Mouse (Mus musculus) neural tube, embryonic 14.5 days (tissue): ENCODE measurements at regions not wholly inside any gene's neighbourhood (a gene's known extent, or its start where the extent isn't known, plus 50 kb on each side); places are given as distances from the start of the nearest gene placed in this dataset.
A peak's percentile ranks its signal among the peaks of the same experiment; 100 is the strongest.

Experiments
- ATAC-seq: fragments of 200-750 bp; cut with Nextera tagmentation; 2 replicates; pipeline ENCODE4 v1.8.0; 2017; ENCODE audit warnings: low read depth, mild to moderate bottlenecking, moderate TSS enrichment, moderate library complexity
- H3K27ac ChIP-seq: fragments of 300-500 bp; sonication (generic); 2 replicates; pipeline ENCODE4 v1.5.1; 2014; ENCODE audit warnings: low read depth, mild to moderate bottlenecking, control low read depth, low read length, moderate library complexity, mixed read lengths
- H3K27me3 ChIP-seq: fragments of 300-500 bp; sonication (generic); 2 replicates; pipeline ENCODE4 v1.6.1; 2014; ENCODE audit warnings: low read length; ENCODE audit not compliant: control insufficient read depth, insufficient read depth
- H3K36me3 ChIP-seq: fragments of 300-500 bp; sonication (generic); 2 replicates; pipeline ENCODE4 v1.6.1; 2014; ENCODE audit warnings: low read length, mixed read lengths; ENCODE audit not compliant: control insufficient read depth, insufficient read depth
- H3K4me1 ChIP-seq: fragments of 300-500 bp; sonication (generic); 2 replicates; pipeline ENCODE4 v1.6.1; 2014; ENCODE audit warnings: low read length; ENCODE audit not compliant: control insufficient read depth, insufficient read depth
- H3K4me2 ChIP-seq: fragments of 300-500 bp; sonication (generic); 2 replicates; pipeline ENCODE4 v1.6.1; 2014; ENCODE audit warnings: mild to moderate bottlenecking, low read depth, low read length, control low read depth
- H3K4me3 ChIP-seq: fragments of 300-500 bp; sonication (generic); 2 replicates; pipeline ENCODE4 v1.5.1; 2014; ENCODE audit warnings: low read depth, low read length, control low read depth, mixed read lengths
- H3K9ac ChIP-seq: fragments of 300-500 bp; sonication (generic); replicated peaks from 2 replicates; pipeline ENCODE4 v1.6.1; 2014; ENCODE audit warnings: low read depth, mild to moderate bottlenecking, control low read depth, low read length, mixed read lengths
- H3K9me3 ChIP-seq: fragments of 300-500 bp; sonication (generic); 2 replicates; pipeline ENCODE4 v1.6.1; 2016; ENCODE audit warnings: low read length; ENCODE audit not compliant: control insufficient read depth
- WGBS: fragments of 180-500 bp; shearing (Covaris S2); extraction: QIAGEN DNeasy Blood & Tissue Kit; methylation state at CpG from one replicate; pipeline ENCODE4 v1.1.7; 2014; 5-methylcytosine and 5-hydroxymethylcytosine counted together

DNA sequence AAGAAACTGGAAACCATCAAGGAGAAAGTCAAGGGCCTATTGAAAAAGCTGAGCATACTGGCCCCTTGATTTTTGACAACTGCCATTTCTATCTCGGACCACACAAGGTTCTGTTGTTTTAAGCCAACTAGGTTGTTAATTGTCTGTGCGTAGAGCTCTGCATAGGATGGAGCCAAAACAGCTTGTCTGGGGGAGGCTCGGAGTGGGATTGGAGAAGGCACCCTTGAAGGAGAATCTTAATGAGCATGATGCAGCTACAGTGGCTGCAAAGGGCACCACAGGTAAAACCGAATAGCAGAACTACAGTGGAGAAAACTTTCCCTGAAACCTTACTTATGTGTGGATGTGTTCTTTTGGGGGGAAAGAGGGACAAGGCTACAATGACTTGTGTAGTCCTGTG is 256.4 kb upstream of the Prickle1 start:
- H3K27ac ChIP-seq, result no peak overlapping the region
- no peaks in the 10 kb centered on the region for H3K27me3 ChIP-seq
- no peaks in the 10 kb centered on the region for H3K4me1 ChIP-seq
- H3K36me3 ChIP-seq, result no peaks in the 10 kb centered on the region
- H3K4me2 ChIP-seq, result no peak overlapping the region
- H3K9ac ChIP-seq, result no peak overlapping the region
- H3K4me3 ChIP-seq, result no peak overlapping the region
- WGBS, result 95% methylated on average over 4 of the region's 4 CpGs
- ATAC-seq, result no peak
- no peaks in the 10 kb centered on the region for H3K9me3 ChIP-seq

DNA sequence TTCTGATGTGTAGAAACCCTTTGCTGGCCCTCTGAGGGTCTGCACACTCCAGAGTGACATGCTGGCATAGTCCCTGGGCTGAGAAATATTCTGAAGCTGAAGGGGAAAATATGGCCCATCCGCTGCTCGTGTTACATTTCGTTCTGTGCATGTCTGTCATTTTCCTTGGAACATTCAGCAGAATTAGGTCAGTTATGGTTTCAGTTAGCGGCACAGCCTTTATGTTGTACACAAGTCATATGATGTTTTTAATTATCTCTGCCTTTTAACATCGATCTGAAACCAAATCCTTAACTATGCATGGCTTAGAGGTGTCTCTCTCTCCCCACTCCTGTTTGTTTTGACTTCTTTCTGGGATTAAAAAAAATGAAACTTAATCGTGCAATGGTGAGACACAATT is 254.7 kb upstream of the Prickle1 start:
- no peak for ATAC-seq
- Histone ChIP-seq H3K9ac (no peak overlapping the region), H3K4me3 (no peak overlapping the region), H3K27ac (no peak overlapping the region), H3K4me1 (no peaks in the 10 kb centered on the region), H3K36me3 (no peaks in the 10 kb centered on the region), H3K9me3 (no peaks in the 10 kb centered on the region), H3K27me3 (no peaks in the 10 kb centered on the region), H3K4me2 (no peak overlapping the region)
- 84% methylated on average over 6 of the region's 6 CpGs for WGBS

DNA sequence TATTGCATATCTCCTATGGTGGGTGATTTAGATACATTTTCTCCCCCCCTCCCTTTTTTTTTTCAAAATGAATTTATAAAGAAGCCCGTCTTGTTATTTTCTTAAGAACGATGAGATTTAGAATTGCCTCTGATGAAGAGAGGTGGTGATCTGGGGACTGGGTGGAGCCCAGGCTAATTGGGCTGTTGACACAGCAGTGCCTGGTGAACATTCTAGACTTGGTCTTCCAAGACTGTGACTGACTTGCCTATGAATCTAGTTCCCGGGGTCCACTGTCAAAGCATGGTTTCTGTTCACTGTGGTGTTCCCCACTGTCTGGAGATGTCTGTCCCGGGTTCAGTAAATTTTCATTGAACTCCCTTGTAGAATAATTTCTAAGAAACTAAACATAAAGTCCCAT is 253.1 kb upstream of the Prickle1 start:
- H3K9ac ChIP-seq, result no peak overlapping the region
- no peak overlapping the region for H3K27ac ChIP-seq
- ATAC-seq, result no peak
- no peaks in the 10 kb centered on the region for H3K4me1 ChIP-seq
- no peaks in the 10 kb centered on the region for H3K9me3 ChIP-seq
- no peak overlapping the region for H3K4me3 ChIP-seq
- WGBS, result 93% methylated on average over 4 of the region's 4 CpGs
- no peaks in the 10 kb centered on the region for H3K36me3 ChIP-seq
- no peaks in the 10 kb centered on the region for H3K27me3 ChIP-seq
- no peak overlapping the region for H3K4me2 ChIP-seq

GRCm38 (mm10) chr15:93846797-93847196 is 251.1 kb upstream of the Prickle1 start:
- no peak overlapping the region for H3K4me3 ChIP-seq
- no peak overlapping the region for H3K4me2 ChIP-seq
- no peaks in the 10 kb centered on the region for H3K27me3 ChIP-seq
- no peak overlapping the region for H3K9ac ChIP-seq
- 88% methylated on average over 4 of the region's 4 CpGs for WGBS
- H3K27ac ChIP-seq, result no peak overlapping the region
- no peaks in the 10 kb centered on the region for H3K9me3 ChIP-seq
- ATAC-seq, result no peak
- no peaks in the 10 kb centered on the region for H3K4me1 ChIP-seq
- no peaks in the 10 kb centered on the region for H3K36me3 ChIP-seq

DNA sequence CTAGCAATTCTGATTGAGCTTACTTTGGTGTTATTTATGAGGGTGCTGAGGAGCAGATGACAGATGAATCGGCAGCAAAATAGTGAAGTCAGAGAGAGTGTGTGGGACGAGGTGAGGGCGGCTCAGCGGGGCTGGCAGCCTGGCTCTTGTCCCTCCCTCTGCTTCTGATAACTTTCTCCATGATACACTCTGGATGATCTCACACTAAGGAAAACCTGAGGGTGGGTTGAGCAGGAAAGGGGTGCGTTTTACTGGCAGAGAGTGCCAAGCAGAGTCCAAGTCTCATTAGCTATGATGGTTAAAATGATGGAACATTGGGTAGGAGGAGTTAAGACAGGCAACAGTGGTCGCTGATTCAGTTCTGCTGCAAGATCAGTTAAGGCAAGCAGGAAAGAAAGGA is 250.1 kb upstream of the Prickle1 start:
- no peak overlapping the region for H3K4me3 ChIP-seq
- ATAC-seq, result no peak
- no peak overlapping the region for H3K4me2 ChIP-seq
- no peaks in the 10 kb centered on the region for H3K27me3 ChIP-seq
- H3K9me3 ChIP-seq, result no peaks in the 10 kb centered on the region
- no peaks in the 10 kb centered on the region for H3K36me3 ChIP-seq
- no peak overlapping the region for H3K27ac ChIP-seq
- H3K4me1 ChIP-seq, result no peaks in the 10 kb centered on the region
- no peak overlapping the region for H3K9ac ChIP-seq
- 72% methylated on average over 6 of the region's 6 CpGs for WGBS

GRCm38 (mm10) chr15:93832956-93833355 is 237.3 kb upstream of the Prickle1 start:
- Histone ChIP-seq H3K36me3 (no peaks in the 10 kb centered on the region), H3K4me2 (no peak overlapping the region), H3K4me1 (no peaks in the 10 kb centered on the region), H3K9me3 (no peaks in the 10 kb centered on the region), H3K9ac (no peak overlapping the region), H3K27ac (no peak overlapping the region), H3K4me3 (no peak overlapping the region), H3K27me3 (no peaks in the 10 kb centered on the region)
- ATAC-seq, result no peak
- WGBS, result 45% methylated on average over 1 of the region's 1 CpGs

DNA sequence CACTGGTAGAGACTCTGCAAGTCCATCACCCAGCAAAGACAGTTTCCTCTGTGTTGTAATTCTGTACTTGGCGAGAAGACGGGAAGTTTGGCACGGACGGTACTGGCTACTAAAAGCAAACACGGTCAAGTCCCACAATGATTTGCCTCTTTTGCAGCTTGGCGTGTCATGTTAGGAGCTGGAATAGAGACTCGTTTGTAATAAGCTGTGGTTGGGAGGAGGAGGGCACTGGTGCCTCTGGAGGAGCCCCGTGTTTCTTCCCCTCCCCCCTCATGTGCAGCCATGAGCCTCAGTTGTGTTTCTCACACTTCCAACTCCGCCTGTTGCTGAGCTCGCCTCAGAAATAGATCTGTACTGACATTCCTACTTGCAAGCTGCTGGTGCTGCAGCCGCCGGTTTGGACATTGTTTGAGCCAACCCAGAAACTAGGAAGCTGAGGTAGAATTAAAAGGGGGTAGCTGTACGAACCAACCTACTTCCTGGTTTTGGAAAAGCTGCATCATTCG is 236.8 kb upstream of the Prickle1 start:
- Histone ChIP-seq H3K27ac (no peak overlapping the region), H3K27me3 (no peaks in the 10 kb centered on the region), H3K36me3 (no peaks in the 10 kb centered on the region), H3K9me3 (no peaks in the 10 kb centered on the region), H3K9ac (no peak overlapping the region), H3K4me3 (no peak overlapping the region), H3K4me2 (no peak overlapping the region), H3K4me1 (no peaks in the 10 kb centered on the region)
- ATAC-seq, result no peak
- 77% methylated on average over 14 of the region's 14 CpGs for WGBS

DNA sequence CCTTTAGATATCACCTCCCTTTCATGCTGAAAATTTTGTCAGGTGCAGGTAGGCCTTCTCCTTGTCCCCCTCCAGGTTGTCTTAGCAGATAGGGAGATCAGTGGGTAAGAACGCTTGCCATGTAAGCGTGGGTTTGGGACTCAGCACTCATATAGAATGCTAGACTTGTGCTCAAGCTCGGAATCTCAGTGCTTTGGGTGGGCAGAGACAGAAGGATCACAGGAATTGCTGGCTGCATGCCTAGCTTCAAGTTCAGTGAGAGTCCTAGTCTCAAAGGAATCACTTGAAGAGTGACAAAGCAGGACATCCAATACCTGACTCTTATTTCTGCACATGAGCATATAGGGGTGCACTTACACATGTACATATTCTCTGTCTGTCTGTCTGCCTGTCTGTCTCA is 235.5 kb upstream of the Prickle1 start:
- ATAC-seq, result no peak
- no peak overlapping the region for H3K4me3 ChIP-seq
- no peaks in the 10 kb centered on the region for H3K27me3 ChIP-seq
- 83% methylated on average over 3 of the region's 3 CpGs for WGBS
- no peak overlapping the region for H3K27ac ChIP-seq
- H3K36me3 ChIP-seq, result no peaks in the 10 kb centered on the region
- H3K9me3 ChIP-seq, result no peaks in the 10 kb centered on the region
- H3K4me1 ChIP-seq, result no peaks in the 10 kb centered on the region
- H3K9ac ChIP-seq, result no peak overlapping the region
- no peak overlapping the region for H3K4me2 ChIP-seq

- Histone ChIP-seq H3K9me3 (no peaks in the 10 kb centered on the region), H3K4me1 (peaks cover 6% of the 10 kb centered on the region; the same call in 1 of the 2 replicates), H3K36me3 (no peaks in the 10 kb centered on the region), H3K4me3 (no peak overlapping the region), H3K27me3 (no peaks in the 10 kb centered on the region), H3K9ac (0 out of 2 replicates have a peak overlapping the region, but pooled peaks have one; percentile 4), H3K4me2 (peak overlapping the region; percentile 8; the same call in 1 of the 2 replicates), H3K27ac (peak overlapping the region; percentile 29; the same call in 1 of the 2 replicates)
- peak; percentile 56 for ATAC-seq
- 46% methylated on average over 28 of the region's 28 CpGs for WGBS
These were observed 229.3 kb upstream of the Prickle1 start for GRCm38 (mm10) chr15:93824729-93825694.
